Mouse (Mus musculus) frontal cortex, postnatal 10 days (tissue): ENCODE measurements at regions not wholly inside any gene's neighbourhood (a gene's known extent, or its start where the extent isn't known, plus 50 kb on each side); places are given as distances from the start of the nearest gene placed in this dataset.
"Not testable (repeated sequence)": the region's sequence is repeated elsewhere in the genome, so short reads cannot be mapped to it uniquely, and the experiment has no call there.

Experiments
- DNase-seq, 2 experiments: peaks; one replicate each; pipeline ENCODE4 v3.0.0; 2022; ENCODE audit warnings: low spot score in 2 of 2, mixed read lengths in 1 of 2

GRCm38 (mm10) chrX:122935358-122935757, 94.1 kb downstream of the Gm17521 start:
- DNase-seq = no peak

- DNase-seq = no peak
Measured at GRCm38 (mm10) chrX:122892682-122893081, 136.8 kb downstream of the Gm17521 start.

GRCm38 (mm10) chrX:122854453-122854852, 175.0 kb downstream of the Gm17521 start:
- no peak for DNase-seq

- not testable (repeated sequence) for DNase-seq
Measured at GRCm38 (mm10) chrX:122831222-122831621, 198.2 kb downstream of the Gm17521 start.

- DNase-seq = peak; percentile 2 to 12
Measured at GRCm38 (mm10) chrX:122826035-122826434, 203.4 kb downstream of the Gm17521 start.
